Comparison of ENCODE assay signal across 1 mouse cellular context in the genomic region with DNA sequence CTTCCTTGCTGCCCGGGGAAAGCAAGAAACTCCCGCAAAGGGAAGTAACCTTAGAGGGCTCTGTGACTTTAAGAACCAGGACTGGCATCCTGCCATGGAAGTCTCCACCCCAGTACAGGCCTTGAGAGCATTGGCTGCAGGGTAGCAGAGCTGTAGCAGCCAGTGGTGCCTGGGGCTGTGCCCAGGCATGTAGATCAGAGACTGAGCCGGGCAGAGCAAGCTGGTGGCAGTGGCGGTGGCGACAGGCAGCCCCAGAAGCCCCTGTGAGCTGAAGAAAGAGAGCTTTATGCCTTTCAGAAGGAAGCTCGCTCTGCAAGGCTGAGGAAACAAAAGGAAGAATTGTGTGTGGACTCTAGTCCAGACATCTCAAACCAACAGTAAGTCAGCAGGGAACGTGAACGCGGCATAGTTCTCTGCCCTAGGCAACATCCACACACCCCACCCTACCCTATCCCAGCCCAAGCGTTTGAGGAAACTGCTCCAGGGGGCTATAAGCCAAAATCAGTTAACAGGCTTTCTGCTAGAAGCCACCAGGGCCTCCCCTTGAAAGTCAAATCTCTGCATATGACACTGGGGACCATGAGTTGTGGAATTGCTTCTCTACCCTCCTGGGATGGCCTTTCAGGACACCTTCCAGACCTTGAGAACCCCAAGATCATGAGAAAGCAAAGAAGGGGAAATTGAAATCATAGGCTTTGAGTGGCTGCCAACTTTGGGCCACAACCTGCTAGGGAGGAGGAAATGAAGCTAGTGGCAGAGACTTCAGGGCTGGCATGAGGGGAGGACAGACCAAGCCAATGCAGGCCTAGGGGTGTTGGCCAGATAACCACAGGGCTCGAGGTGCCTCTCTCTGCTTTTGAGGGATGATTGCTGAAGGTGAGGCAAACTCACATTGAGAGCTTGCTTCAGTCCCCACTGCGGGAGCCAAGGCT.
TF ChIP-seq lines count a peak whose summit lies in the region.

TSS of gene Dglucy (plus strand) at position 124 of the 932 bp plus-strand sequence.

TF ChIP-seq in CH12.LX, 34 proteins besides CTCF, POLR2A, EP300 and RAD21 (continued from another document):
- TF ChIP-seq USF2 (conservative IDR thresholded peaks at IDR 0.05; ENCODE audit: low read depth, low read length) (no peak), RCOR1 (conservative IDR thresholded peaks at IDR 0.05; ENCODE audit: low read depth, low read length) (no peak), IRF4 (IDR thresholded peaks at IDR 0.05; ENCODE audit: low read depth, low read length) (no peak), NRF1 (IDR thresholded peaks at IDR 0.05; ENCODE audit: low read depth, low read length) (no peak), MXI1 (IDR thresholded peaks at IDR 0.05; ENCODE audit: low read depth, low read length) (no peak), CHD2 (IDR thresholded peaks at IDR 0.05; ENCODE audit: low read length) (no peak), JUN (IDR thresholded peaks at IDR 0.05; ENCODE audit: insufficient read depth, low read depth, low read length) (no peak), MAZ (IDR thresholded peaks at IDR 0.05; ENCODE audit: low read depth, low read length) (no peak), SIN3A (IDR thresholded peaks at IDR 0.05; ENCODE audit: low read length) (no peak), JUND (conservative IDR thresholded peaks at IDR 0.05; ENCODE audit: low read depth, low read length) (no peak)
